Mouse (Mus musculus): ENCODE data around the gene Gps2.

Gps2 gene

DNA sequence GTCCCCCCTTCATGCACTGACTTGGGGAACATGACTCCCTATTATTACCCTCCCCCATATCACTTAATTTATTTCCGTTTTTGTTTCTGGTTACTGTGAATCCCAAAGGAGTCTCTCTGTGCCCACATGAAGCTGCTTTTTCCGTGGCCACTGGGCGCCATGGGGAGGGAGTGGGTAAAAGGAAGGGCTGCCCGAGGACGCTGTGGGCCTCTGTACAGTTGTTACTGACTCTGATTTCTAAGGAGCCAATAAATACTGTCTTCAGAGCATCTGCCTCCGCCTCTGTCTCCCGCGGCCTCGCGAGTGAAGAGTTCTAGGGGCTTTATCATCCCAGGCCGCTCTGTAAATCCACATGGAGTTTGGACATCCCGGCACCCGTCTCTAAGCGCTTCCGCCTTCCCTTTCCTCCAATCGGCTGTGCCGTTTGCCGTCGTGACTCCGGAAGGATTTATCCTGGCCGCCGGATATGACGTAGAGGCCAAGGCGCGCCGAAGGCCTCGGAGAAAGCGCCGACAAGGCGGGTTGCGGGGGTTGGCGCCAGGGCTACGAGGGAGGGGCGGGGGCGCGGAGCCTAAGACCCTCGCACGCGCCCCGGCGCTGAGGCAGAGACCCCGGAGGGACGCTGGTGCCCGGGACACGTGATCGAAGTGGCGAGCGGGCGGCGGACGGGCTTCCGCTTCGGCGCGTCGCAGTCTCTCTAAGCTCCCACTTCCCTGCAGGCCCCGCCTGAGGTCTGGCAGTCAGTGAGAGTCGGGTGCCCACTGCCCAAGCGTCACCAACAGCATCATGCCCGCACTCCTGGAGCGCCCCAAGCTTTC is at the start of gene Gps2:
Gene Gps2 (plus strand): TSS at position 335 of the 818 bp plus-strand sequence.
- peak; percentile 82 to 87 for DNase-seq (ENCODE audit: low spot score in 2 of 2)

GRCm38 (mm10) chr11:69864138-69864860 is 49.4 kb upstream of the Gps2 start:
- no peak for DNase-seq (ENCODE audit: low spot score in 2 of 2)

DNA sequence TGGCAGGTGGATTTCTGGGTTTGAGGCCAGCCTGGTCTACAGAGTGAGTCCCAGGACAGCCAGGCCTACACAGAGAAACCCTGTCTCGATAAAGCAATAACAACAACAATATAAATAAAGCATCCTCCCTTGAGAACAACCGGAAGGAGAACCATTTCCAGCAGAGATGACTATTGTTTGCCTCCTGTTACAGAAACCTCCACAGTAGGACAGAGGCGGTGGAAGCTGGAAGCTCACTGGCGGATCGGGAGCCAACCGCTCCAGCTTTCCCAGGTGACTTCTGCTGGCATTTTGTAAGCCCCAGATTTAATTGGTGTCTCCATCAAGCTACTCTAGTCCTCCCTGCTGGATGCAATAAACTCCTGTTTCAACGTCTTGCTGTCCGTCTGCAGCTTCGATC is 48.1 kb upstream of the Gps2 start:
- no peak for DNase-seq (ENCODE audit: low spot score in 2 of 2)

- DNase-seq (ENCODE audit: low spot score in 2 of 2), result no peak
Observed at GRCm38 (mm10) chr11:69867335-69867734, 46.4 kb upstream of the Gps2 start.

DNA sequence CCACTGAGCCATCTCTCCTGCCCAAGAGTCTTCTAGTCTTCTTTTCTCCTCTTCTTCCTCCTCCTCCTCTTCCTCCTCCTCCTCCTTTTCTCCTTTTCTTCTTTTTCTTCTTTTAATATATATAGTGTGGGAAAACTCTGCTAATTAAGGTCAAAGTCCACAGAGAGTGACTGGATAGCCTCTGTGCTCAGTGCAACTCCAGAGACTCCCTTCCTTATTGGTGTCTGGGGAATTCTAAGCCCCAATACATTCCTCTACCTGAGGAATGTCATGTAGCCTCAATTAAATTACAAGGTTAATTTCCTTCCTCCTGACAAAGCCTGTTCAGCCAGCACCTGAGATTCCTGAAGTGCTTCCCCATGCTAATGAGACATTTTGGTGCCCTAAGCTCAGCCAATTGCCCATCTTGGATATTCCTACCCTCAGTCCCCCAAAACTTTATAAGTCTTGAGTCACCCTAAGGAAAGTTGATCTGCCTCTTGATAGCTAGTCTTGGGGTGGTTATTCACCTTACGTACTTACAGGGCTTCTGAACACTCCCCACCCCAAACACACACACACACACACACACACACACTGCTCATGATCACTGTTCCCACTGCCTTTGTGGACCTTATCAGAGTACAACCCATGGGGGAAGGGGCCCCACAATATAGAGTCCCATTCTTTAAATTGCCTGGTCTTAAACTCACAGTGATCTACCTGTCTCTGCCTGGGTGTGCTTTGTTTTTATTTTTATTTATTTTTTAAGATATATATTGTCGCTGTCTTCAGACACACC is 43.2 kb upstream of the Gps2 start:
- no peak for DNase-seq (ENCODE audit: low spot score in 2 of 2)

- no peak for DNase-seq (ENCODE audit: low spot score in 2 of 2)
Observed at GRCm38 (mm10) chr11:69871822-69872221, 41.9 kb upstream of the Gps2 start.

DNA sequence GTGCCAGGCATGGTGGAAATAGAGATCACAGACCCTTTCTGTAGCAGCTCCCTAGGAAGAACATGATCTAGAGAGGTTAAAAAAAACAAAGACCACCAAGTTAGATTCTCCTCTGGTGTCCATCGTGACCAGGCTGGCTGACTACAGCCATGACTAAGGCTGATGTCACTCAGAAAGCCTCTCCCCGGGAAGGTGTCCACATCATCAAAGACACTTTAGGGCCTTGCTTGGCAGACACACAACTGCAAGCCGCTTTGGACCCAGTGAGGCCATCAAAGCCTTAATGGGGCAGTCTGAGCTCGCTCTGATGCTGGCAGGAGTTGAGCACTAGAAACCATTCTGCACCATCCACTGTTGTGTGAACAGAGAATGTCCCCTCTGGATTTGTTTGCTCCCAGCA is 41.2 kb upstream of the Gps2 start:
- DNase-seq (ENCODE audit: low spot score in 2 of 2), result no peak

DNA sequence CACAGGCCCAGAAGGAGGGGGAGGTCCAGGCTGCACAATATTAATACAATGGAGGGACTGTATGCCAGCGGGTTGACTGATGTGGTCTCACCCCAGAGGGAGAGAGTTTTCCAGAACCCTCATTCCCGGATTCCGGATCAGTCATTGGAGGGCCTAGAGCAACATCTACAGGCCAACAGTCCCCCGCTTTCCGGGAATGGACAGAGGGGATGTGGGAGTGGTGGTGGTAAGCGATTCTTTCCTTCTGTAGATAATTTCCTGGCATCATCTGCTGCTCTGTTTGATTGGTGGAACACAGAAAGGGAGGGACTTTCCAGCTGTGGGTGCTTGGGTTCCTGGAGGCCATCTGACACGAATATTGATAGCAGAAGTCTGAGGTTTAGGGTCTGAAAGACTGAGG is 37.5 kb upstream of the Gps2 start:
- no peak for DNase-seq (ENCODE audit: low spot score in 2 of 2)

- DNase-seq (ENCODE audit: low spot score in 2 of 2), result peak; percentile 79 to 89
Observed at GRCm38 (mm10) chr11:69876867-69877266, 36.8 kb upstream of the Gps2 start.

DNA sequence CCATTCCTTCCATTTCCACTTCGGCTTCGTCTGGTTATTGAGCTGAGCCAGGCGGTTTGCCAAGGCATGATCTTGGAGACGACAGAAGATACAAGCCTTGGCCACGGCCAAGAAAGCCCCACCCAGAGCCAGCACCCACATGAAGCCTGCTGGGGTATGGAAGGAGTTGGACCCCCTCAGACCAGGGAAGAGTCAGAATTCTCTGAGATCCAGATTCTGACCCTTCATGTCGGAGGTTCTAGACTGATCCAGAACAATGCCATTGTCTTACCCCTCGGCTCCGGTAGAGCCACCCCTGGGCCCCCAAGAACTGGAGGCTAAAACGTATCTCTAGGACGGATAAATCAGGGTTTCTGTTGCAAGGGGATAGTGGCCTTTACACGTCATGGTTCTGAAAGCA is 35.8 kb upstream of the Gps2 start, which contains the start of gene Tmem95:
Gene Tmem95 (minus strand): TSS at position 141 of the 400 bp plus-strand sequence.
- DNase-seq (ENCODE audit: low spot score in 2 of 2), result no peak

- DNase-seq (ENCODE audit: low spot score in 2 of 2), result no peak
Observed at GRCm38 (mm10) chr11:69878399-69878798, 35.3 kb upstream of the Gps2 start.

GRCm38 (mm10) chr11:69878952-69879351 is 34.7 kb upstream of the Gps2 start:
- no peak for DNase-seq (ENCODE audit: low spot score in 2 of 2)

GRCm38 (mm10) chr11:69879711-69880110 is 34.0 kb upstream of the Gps2 start:
- DNase-seq (ENCODE audit: low spot score in 2 of 2), result no peak

- peak; percentile 53 to 69 for DNase-seq (ENCODE audit: low spot score in 2 of 2)
Observed at GRCm38 (mm10) chr11:69880506-69880852, 33.2 kb upstream of the Gps2 start.

- DNase-seq (ENCODE audit: low spot score in 2 of 2), result peak; percentile 60 to 74
Observed at GRCm38 (mm10) chr11:69880853-69881603, 32.7 kb upstream of the Gps2 start, which contains the start of gene Kctd11. TSS of gene Kctd11 (minus strand) at chr11:69881406.

GRCm38 (mm10) chr11:69881787-69882670 is 31.7 kb upstream of the Gps2 start:
- no peak for DNase-seq (ENCODE audit: low spot score in 2 of 2)

DNA sequence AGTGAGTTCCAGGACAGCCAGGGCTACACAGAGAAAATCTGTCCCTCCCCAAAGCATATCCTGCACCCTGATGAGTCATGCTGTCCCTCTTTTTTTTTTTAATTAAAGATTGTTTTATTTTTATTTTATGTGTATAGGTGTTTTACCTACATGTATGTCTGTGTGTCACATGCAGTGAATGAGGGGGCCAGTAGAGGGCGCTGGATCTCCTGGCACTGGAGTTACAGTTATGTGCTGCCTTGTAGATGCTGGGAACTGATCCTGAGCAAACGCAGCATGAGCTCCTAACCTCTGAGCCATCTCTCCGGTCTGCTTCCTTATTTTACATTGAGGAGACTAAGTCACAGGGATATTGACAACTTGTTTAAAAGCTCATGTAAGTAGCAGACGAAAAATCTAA is 30.6 kb upstream of the Gps2 start:
- DNase-seq (ENCODE audit: low spot score in 2 of 2), result peak; percentile 47 to 59

DNA sequence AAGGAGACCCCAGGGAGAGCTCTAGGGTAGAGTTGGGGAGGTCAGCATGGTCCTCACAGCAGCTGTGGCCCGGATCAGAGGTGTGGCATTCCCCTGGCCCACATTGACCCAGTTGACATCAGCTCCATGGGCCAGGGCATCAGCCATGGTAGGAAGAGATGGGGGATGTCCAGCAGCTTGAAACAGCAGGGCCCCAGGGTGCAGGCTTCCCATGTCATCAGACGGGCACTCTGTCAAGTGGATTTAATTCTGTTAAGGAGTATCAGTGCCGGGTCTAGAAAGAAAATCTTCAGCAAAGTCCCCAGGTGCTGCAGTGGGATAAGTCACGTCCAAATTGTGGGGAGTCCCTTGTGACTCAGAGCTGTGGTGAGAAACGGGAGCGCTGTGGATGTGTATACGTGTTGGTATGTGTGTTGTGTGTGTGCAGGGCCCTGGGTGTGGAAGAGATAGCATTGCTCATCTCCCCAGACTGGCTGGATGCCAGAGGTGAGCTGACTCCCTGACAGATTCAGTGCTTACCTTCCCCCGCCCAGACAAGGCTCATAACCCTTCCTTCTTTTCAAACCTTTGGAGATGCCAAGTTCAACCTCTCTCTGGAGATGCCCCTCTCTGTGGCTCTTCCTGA is 30.0 kb upstream of the Gps2 start:
- DNase-seq (ENCODE audit: low spot score in 2 of 2), result no peak

DNA sequence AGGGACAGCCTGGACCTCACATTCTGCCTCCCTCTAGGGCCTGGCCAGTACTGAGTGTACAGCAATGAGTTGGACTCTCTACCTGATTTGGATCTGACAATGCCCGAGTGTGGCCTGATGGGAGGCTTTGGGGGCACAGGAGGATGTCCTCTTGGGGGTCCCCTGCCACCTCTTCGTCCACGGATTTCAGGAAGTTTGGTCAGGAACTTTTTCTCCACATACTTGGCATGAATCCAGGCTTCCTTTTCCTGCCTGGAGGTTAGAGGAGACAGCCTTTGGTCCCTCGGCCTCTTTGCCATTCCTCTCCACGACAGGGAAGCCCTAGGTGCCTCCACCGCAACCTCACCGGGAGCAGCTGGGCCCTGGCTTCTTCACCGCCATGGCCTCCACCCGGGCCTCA is 29.4 kb upstream of the Gps2 start:
- DNase-seq (ENCODE audit: low spot score in 2 of 2), result no peak

GRCm38 (mm10) chr11:69884663-69885062 is 29.0 kb upstream of the Gps2 start:
- no peak for DNase-seq (ENCODE audit: low spot score in 2 of 2)
